Mouse (Mus musculus): ENCODE measurements around the gene Col6a5. TPM values are rescaled to one million over a fixed set of nuclear protein-coding genes. Genes with fewer than 3 reads are reported as not detected.

Col6a5 gene
- not detected in 2 replicates for polyA plus RNA-seq (2012)

DNA sequence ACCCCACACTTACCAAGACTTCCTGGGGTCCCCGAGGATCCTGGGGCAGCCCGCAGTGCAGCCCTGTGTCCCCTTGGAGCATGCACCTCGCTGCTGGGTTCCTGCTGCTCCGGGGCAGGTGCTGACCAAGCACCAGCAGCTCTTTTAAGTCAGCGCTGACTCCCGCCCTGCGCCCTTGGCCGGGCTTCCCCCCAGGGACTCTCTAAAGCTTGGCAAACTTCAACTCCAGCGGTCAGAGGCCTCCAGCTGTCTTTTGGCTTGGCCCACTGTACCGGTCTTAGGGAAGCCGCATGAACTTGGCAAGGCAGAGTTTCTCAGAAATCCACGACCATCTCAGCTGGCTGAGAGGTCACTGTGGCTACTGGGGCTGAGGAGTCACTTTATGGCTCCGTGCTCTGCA is at the start of gene Col6a5:
Gene Col6a5, minus strand, starts transcription at position 111 of the 400 bp plus-strand sequence.
- TF ChIP-seq GATA1 (IDR thresholded peaks at IDR 0.05; ENCODE audit: low read length): no peak

GRCm38 (mm10) chr9:105997955-105998354 is 37.5 kb upstream of the Col6a5 start:
- TF ChIP-seq GATA1 (IDR thresholded peaks at IDR 0.05; ENCODE audit: low read length): no peak

DNA sequence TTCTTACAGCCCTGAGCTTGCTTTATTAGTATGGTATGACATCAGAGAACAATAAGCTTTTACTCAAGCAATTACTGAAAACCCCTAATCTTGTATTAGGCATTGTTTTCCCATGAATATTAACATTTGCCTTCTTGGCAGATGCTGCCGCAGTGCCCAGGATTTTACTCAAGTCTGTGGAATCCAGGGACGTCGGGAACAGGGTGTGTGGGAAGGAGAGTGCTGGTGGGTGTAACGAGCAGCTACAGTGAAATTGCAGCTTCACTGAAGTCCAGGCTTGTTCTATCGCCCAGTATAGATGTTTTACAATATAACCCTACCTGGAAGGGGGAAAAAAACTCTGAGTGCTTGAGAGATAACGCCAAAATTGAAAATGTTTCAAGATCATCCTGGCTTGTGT is 32.0 kb upstream of the Col6a5 start:
- no peak for TF ChIP-seq GATA1 (IDR thresholded peaks at IDR 0.05; ENCODE audit: low read length)

- TF ChIP-seq GATA1 (IDR thresholded peaks at IDR 0.05; ENCODE audit: low read length): no peak
These were observed 29.7 kb upstream of the Col6a5 start for GRCm38 (mm10) chr9:105990099-105990498.

- no peak for TF ChIP-seq GATA1 (IDR thresholded peaks at IDR 0.05; ENCODE audit: low read length)
These were observed 29.0 kb upstream of the Col6a5 start for GRCm38 (mm10) chr9:105989468-105989867.

- TF ChIP-seq GATA1 (IDR thresholded peaks at IDR 0.05; ENCODE audit: low read length): no peak
These were observed 27.7 kb upstream of the Col6a5 start for GRCm38 (mm10) chr9:105988096-105988495.

DNA sequence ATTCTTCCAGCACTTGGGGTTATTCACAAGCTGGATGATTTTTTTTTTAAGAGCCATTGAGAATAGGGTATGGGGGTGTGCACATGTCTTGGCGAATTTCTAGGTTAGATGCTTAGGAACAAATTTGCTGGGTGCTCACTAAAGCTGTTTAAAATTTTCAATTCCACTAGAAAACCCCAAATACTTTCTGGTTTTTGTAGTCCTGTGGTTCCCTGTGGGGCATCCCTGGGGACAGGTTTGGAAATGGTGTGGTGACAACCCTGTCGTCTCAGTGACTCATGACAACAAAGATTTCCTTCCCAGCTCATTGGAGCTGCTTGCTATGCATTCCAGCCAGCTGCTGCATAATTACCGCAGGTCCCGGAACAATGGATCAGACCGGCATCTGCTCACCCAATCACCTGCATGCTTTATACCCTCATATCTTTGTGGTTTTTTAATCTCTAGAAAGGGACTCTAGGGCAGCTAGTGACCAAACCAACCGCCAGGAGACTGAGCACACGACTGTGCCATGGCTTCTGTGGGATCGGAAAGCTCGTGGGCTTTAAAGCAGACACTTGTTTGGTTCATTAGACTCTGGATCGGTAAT is 24.6 kb upstream of the Col6a5 start:
- no peak for TF ChIP-seq GATA1 (IDR thresholded peaks at IDR 0.05; ENCODE audit: low read length)

- TF ChIP-seq GATA1 (IDR thresholded peaks at IDR 0.05; ENCODE audit: low read length): no peak
These were observed 18.0 kb upstream of the Col6a5 start for GRCm38 (mm10) chr9:105978479-105978878.

GRCm38 (mm10) chr9:105976871-105977270 is 16.4 kb upstream of the Col6a5 start:
- no peak for TF ChIP-seq GATA1 (IDR thresholded peaks at IDR 0.05; ENCODE audit: low read length)

DNA sequence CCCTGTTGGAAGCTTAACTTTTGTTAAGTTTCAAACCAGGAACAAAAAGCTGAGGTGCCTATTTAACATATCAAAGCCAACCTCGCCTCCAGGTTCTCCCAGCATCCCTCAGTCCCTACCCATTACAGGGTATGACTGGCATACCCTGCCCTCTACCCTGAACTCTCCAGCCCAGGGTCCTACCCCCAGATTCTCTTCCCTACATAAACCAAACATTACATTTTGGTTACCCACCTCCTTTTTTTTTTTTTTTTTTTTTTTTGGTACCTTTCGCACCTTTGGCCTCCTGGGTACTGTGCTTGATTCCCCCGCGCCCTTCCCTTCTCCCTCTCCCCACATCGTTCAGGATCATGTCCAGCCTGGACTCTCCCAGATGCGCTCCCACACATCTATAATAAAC is 15.9 kb upstream of the Col6a5 start:
- TF ChIP-seq GATA1 (IDR thresholded peaks at IDR 0.05; ENCODE audit: low read length): no peak

DNA sequence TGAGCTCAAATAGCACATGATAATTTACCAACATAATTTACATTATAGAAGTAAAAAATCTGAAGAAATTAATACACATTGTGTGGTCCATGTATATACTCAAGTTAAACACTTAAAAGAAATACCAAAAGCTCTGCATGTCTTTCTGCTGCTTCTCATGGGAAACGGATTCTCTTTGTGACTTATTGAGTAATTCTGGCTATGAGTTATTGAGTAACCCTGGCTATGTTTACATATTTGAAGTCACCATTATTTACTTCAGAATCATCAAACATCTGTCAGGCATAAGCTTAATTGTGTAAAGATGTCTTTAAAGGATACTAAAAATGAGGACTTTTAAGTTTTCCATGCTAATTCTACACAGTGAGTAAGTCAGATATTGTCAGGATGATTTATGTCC is 13.3 kb upstream of the Col6a5 start:
- no peak for TF ChIP-seq GATA1 (IDR thresholded peaks at IDR 0.05; ENCODE audit: low read length)

DNA sequence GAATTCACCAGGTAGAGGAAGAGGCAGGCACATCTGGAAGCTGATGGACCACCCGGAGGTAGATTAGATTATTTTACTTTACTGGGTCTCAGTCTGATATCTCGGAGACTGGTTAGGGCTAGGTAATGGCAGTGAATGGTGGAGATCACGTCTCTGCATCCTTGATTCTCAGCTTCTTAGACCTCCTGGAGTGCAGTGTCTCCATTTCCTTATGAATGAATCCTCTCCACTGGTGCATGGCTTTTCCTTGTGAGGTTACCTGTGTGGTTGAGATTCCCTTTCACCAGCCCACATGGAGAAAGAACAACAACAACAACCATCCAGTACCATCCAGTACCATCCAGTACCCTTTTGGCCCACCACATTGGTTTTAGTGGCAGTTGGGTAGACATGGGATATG is 11.6 kb upstream of the Col6a5 start:
- no peak for TF ChIP-seq GATA1 (IDR thresholded peaks at IDR 0.05; ENCODE audit: low read length)

DNA sequence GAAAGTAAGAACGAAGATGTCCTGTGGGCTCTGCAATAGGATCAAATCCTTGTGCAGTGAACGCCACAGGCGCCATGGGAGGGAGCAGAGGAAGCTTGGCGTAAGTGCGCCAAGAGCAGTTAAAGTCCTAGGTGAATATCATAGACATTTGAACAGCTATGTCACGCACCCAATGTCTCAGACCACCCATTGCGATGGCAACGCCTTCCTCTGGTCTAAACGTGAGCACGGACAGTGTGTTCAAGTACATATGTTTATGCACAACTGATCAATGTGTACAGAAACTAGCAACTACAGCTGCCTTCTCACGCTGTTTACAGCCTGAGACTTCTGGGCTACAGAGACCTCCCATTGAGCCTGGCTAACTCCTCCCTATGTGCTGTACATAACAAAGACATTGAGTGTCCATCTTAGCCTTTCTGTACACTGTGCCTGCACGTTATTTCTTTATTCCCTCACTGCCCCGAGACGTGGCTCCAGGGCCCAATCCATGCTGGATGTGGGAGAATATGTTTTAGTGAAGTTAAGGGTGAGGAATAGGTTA is 11.0 kb upstream of the Col6a5 start:
- no peak for TF ChIP-seq GATA1 (IDR thresholded peaks at IDR 0.05; ENCODE audit: low read length)

- TF ChIP-seq GATA1 (IDR thresholded peaks at IDR 0.05; ENCODE audit: low read length): no peak
These were observed 10.5 kb upstream of the Col6a5 start for GRCm38 (mm10) chr9:105970901-105971300.

- no peak for TF ChIP-seq GATA1 (IDR thresholded peaks at IDR 0.05; ENCODE audit: low read length)
These were observed 7.5 kb upstream of the Col6a5 start for GRCm38 (mm10) chr9:105967976-105968375.

- no peak for TF ChIP-seq GATA1 (IDR thresholded peaks at IDR 0.05; ENCODE audit: low read length)
These were observed 1.3 kb downstream of the Col6a5 start for GRCm38 (mm10) chr9:105959116-105959515.

GRCm38 (mm10) chr9:105949755-105950154 is 10.7 kb downstream of the Col6a5 start:
- no peak for TF ChIP-seq GATA1 (IDR thresholded peaks at IDR 0.05; ENCODE audit: low read length)

- no peak for TF ChIP-seq GATA1 (IDR thresholded peaks at IDR 0.05; ENCODE audit: low read length)
These were observed 12.9 kb downstream of the Col6a5 start for GRCm38 (mm10) chr9:105947577-105947976.
